Mouse (Mus musculus) forebrain, embryonic 11.5 days (tissue): ENCODE results near the gene Kdm4b. TPM values are rescaled to one million over a fixed set of nuclear protein-coding genes. Genes with fewer than 3 reads are reported as not detected.

Experiments used
- ATAC-seq: fragments of 200-750 bp; cut with Nextera tagmentation; replicated peaks from 2 replicates; pipeline ENCODE4 v1.8.0; 2017; ENCODE audit warnings: moderate TSS enrichment; ENCODE audit not compliant: low FRiP score
- DNase-seq: peaks from one replicate; pipeline ENCODE4 v3.0.0-alpha.2; 2017; ENCODE audit warnings: low spot score
- H3K27ac ChIP-seq: fragments of 300-500 bp; sonication (generic); 2 replicates; pipeline ENCODE4 v1.5.1; 2014; ENCODE audit warnings: low read depth, low read length
- H3K27me3 ChIP-seq: fragments of 300-500 bp; sonication (generic); 2 replicates; pipeline ENCODE4 v1.6.1; 2014; ENCODE audit warnings: mild to moderate bottlenecking, low read length, mixed read lengths; ENCODE audit not compliant: control insufficient read depth, insufficient read depth
- H3K36me3 ChIP-seq: fragments of 300-500 bp; sonication (generic); 2 replicates; pipeline ENCODE4 v1.6.1; 2014; ENCODE audit warnings: mild to moderate bottlenecking, low read length, moderate library complexity, mixed read lengths; ENCODE audit not compliant: control insufficient read depth, insufficient read depth
- H3K4me1 ChIP-seq: fragments of 300-500 bp; sonication (generic); replicated peaks from 2 replicates; pipeline ENCODE4 v1.6.1; 2014; ENCODE audit warnings: low read length, mixed read lengths; ENCODE audit not compliant: control insufficient read depth, insufficient read depth
- H3K4me2 ChIP-seq: fragments of 300-500 bp; sonication (generic); 2 replicates; pipeline ENCODE4 v1.6.1; 2014; ENCODE audit warnings: low read depth, mild to moderate bottlenecking, low read length, moderate library complexity, mixed read lengths; ENCODE audit not compliant: severe bottlenecking
- H3K4me3 ChIP-seq: fragments of 300-500 bp; sonication (generic); 2 replicates; pipeline ENCODE4 v1.5.1; 2014; ENCODE audit warnings: low read depth, low read length
- H3K9ac ChIP-seq: fragments of 300-500 bp; sonication (generic); 2 replicates; pipeline ENCODE4 v1.6.1; 2014; ENCODE audit warnings: low read length
- H3K9me3 ChIP-seq: fragments of 300-500 bp; sonication (generic); 2 replicates; pipeline ENCODE4 v1.6.1; 2016; ENCODE audit warnings: low read length, mixed read lengths; ENCODE audit not compliant: control insufficient read depth
- WGBS: fragments of 180-500 bp; shearing (Covaris S2); extraction: QIAGEN DNeasy Blood & Tissue Kit; methylation state at CpG from one replicate; pipeline ENCODE4 v1.1.7; 2014; 5-methylcytosine and 5-hydroxymethylcytosine counted together
- polyA plus RNA-seq: library from polyadenylated mRNA; unstranded; fragments of >200 nt; fragmentation: Nextera tagmentation; extraction: Ambion mirVana; gene quantifications from 2 replicates; pipeline ENCODE4 v1.2.1, GENCODE M21; 2014

The Kdm4b gene
- polyA plus RNA-seq, 1 experiment from 2014 or later, result 52.1 TPM

DNA sequence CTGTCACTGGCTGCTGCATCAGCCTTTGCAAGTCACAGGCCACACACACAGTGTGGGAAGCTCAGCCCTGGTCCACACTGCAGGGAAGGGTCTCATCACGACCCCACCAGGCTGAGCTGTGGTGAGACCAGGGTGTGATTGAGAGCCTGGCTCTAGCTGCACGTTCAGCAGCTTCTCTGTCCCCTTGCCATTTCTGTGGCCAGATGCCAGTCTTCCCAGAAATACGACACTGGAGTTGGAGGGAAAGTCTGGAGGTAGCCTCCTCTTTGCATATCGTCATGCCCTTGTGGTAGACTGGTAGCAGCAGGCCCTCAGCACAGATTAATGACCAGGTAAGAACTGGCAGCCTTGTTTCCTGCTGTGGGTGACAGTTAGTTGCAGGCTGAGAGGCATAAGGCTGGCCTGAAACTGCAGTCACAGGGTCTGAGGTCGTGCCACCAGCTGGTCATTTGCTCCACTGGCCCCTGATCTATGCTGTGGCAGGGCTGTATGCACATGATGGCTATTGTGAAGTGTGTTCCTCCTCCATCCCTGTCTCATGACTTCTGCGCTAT is 53.5 kb downstream of the Kdm4b start:
- Histone ChIP-seq H3K27me3 (no peaks in the 10 kb centered on the region), H3K27ac (no peak overlapping the region), H3K4me2 (no peak overlapping the region), H3K4me1 (no peaks in the 10 kb centered on the region), H3K36me3 (no peaks in the 10 kb centered on the region; the same call in 1 of the 2 replicates), H3K4me3 (no peak overlapping the region), H3K9ac (no peak overlapping the region), H3K9me3 (no peaks in the 10 kb centered on the region)
- WGBS, result 85% methylated on average over 6 of the region's 6 CpGs
- DNase-seq (no peak), ATAC-seq (no peak)

DNA sequence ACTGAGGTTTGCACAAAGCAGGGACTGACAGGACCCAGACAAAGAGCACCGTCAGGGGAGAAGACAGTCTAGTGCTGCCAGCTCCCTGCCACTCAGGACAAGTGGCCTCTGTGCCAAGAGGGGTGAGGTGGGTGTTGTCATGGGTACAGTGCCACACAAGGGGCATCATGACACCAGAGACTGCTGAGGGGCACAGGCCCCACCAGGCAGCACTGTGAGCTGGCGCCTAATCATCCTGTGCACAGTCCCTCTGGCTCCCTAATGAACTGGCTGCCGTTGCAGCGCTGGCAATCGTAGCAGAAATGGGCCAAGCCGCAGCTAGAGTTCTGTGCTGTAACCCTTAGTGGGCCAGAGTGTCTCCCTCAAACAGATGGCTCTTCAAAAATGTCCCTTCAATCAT is 54.4 kb downstream of the Kdm4b start:
- Histone ChIP-seq H3K27ac (no peak overlapping the region), H3K9ac (no peak overlapping the region), H3K4me3 (no peak overlapping the region), H3K9me3 (no peaks in the 10 kb centered on the region), H3K4me1 (no peaks in the 10 kb centered on the region), H3K4me2 (no peak overlapping the region), H3K36me3 (no peaks in the 10 kb centered on the region; the same call in 1 of the 2 replicates), H3K27me3 (no peaks in the 10 kb centered on the region)
- 88% methylated on average over 6 of the region's 6 CpGs for WGBS
- no peak for ATAC-seq
- DNase-seq, result no peak

DNA sequence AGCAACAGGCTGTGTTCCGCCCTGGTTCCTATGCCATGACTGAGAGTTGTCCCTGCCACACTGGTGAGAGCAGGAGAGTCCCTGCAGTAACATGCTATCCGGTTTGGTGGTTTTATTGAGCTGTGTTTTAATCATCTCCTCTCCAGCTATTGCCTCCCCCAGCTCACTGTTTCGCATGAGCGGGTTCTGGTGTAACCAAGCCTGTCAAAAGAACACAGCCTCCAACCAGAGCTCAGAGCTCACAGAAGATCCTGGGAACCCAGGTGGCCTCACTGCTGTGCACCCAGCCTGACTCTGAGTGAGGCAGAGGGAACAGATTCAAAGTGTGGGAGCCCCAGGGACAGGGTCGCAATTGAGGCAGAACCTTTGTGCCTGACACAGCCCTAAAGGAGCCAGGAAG is 55.3 kb downstream of the Kdm4b start:
- Histone ChIP-seq H3K4me3 (no peak overlapping the region), H3K9ac (no peak overlapping the region), H3K4me2 (no peak overlapping the region), H3K27me3 (no peaks in the 10 kb centered on the region), H3K27ac (no peak overlapping the region), H3K9me3 (no peaks in the 10 kb centered on the region), H3K4me1 (no peaks in the 10 kb centered on the region), H3K36me3 (no peaks in the 10 kb centered on the region; the same call in 1 of the 2 replicates)
- DNase-seq (no peak), ATAC-seq (no peak)
- WGBS, result 82% methylated on average over 5 of the region's 5 CpGs

DNA sequence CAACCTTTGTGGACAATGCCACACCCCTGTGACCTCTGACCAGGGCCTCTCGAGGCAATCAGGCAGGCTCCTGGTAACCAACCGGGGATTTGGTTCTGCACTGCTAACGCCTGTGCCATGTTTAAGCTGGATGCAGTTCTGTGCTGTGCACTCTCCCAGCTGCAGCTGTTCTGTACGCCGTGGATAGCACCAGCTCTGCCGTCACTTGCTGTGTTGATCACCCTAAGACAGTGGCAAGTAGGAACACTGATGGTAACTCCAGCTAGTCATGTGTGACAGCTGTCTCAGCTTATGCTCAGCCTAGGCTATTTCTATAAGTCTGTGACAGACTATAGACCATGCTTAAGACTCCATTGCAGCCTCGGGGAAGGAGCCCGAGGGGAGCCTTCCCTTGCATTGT is 57.1 kb downstream of the Kdm4b start:
- Histone ChIP-seq H3K27ac (no peak overlapping the region), H3K9ac (no peak overlapping the region), H3K36me3 (no peaks in the 10 kb centered on the region; the same call in 1 of the 2 replicates), H3K4me2 (no peak overlapping the region), H3K9me3 (no peaks in the 10 kb centered on the region), H3K4me1 (no peaks in the 10 kb centered on the region), H3K4me3 (no peak overlapping the region), H3K27me3 (no peaks in the 10 kb centered on the region)
- DNase-seq (no peak), ATAC-seq (no peak)
- 64% methylated on average over 8 of the region's 8 CpGs for WGBS

DNA sequence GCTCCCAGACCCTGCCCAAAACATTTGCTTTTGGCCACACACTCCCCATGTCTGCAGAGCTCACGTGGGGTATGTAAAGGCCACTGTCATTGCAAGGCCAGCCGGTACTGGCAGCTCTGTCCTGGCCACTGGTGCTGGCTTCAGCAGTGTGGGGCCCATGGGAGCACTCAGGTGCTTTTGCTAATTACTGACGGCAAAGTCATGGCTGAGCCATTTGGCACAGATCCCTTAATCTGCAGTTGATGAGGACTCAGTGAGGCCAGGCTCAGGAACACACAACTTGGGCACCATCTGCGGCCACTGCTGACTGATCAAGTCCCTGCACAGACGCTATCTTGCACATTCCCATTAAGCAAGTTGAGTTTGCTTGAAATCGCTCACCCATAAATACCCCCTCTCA is 59.0 kb downstream of the Kdm4b start:
- no peak for DNase-seq
- no peak overlapping the region for H3K27ac ChIP-seq
- 89% methylated on average over 6 of the region's 6 CpGs for WGBS
- H3K4me1 ChIP-seq, result no peaks in the 10 kb centered on the region
- no peaks in the 10 kb centered on the region for H3K9me3 ChIP-seq
- H3K4me3 ChIP-seq, result no peak overlapping the region
- no peaks in the 10 kb centered on the region for H3K27me3 ChIP-seq
- H3K9ac ChIP-seq, result no peak overlapping the region
- H3K4me2 ChIP-seq, result no peak overlapping the region
- no peak for ATAC-seq
- no peaks in the 10 kb centered on the region; the same call in 1 of the 2 replicates for H3K36me3 ChIP-seq

DNA sequence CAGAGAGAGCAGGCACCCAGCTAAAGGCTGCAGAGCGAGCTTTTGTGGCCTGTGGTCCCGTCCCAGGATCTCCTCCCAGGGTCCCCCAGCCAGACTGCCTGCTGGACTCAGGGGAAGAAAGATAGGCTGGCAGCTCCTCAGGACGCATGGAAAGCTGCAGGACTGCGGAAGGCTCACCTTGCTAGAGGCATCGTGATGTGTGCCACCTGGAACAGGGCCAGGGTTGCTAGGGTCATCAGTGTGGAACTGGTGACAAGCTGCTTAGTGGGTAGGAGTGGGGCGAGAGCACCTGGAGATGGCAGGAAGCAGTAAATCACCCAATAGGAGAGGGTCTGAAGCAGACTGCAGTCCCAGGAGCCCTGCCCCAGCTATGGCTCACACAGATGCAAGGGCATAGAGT is 61.8 kb downstream of the Kdm4b start:
- Histone ChIP-seq H3K27ac (no peak overlapping the region), H3K4me2 (no peak overlapping the region), H3K4me1 (no peaks in the 10 kb centered on the region), H3K4me3 (no peak overlapping the region), H3K9ac (no peak overlapping the region), H3K9me3 (no peaks in the 10 kb centered on the region), H3K36me3 (no peaks in the 10 kb centered on the region; the same call in 1 of the 2 replicates), H3K27me3 (no peaks in the 10 kb centered on the region)
- DNase-seq, result no peak
- 88% methylated on average over 6 of the region's 6 CpGs for WGBS
- ATAC-seq, result no peak

DNA sequence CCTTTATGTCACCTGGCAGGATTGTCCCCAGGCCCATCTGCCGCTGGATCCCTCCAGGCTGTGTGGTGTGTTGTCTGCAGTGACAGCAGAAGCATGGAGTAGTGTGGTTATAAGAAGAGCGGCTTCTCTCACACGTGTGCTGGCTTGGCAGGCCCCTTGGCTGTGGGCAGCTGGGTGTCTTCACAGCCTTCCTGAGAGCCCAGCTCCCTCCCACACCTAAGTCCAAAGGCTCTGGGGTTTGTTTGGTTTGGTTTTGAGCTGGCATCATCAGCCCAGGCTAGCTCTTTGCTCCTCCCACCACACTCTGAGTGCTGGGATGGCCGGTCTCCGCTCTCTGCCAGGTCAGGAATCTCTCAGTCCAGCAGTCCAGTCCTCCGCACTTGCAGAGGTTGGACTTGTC is 67.4 kb downstream of the Kdm4b start:
- H3K4me2 ChIP-seq, result no peak overlapping the region
- ATAC-seq (no peak), DNase-seq (no peak)
- no peak overlapping the region for H3K4me3 ChIP-seq
- H3K4me1 ChIP-seq, result no peaks in the 10 kb centered on the region
- peaks cover 6% of the 10 kb centered on the region; the same call in 1 of the 2 replicates for H3K36me3 ChIP-seq
- H3K9ac ChIP-seq, result no peak overlapping the region
- no peak overlapping the region for H3K27ac ChIP-seq
- H3K9me3 ChIP-seq, result no peaks in the 10 kb centered on the region
- H3K27me3 ChIP-seq, result no peaks in the 10 kb centered on the region
- 92% methylated on average over 6 of the region's 6 CpGs for WGBS

DNA sequence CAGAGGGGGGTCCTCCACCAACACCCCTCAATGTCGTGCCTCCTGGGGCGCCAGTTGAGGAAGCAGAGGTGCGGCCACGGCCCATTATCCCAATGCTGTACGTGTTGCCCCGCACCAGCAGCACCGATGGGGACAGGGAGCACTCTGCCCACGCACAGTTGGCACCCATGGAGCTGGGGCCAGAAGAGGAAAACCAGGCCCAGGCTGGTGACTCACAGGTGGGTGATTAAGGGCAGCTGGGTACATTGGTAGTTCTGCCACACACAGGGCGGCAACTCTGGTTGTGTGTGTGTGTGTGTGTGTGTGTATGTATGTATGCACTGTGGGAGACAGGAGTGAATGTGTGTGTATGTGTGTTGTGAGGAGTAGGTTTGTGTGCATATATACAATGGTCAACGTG is 68.0 kb downstream of the Kdm4b start:
- H3K4me2 ChIP-seq, result no peak overlapping the region
- DNase-seq, result no peak
- peaks cover 6% of the 10 kb centered on the region; the same call in 1 of the 2 replicates for H3K36me3 ChIP-seq
- no peak overlapping the region for H3K4me3 ChIP-seq
- ATAC-seq, result no peak
- WGBS, result 94% methylated on average over 10 of the region's 10 CpGs
- no peaks in the 10 kb centered on the region for H3K4me1 ChIP-seq
- H3K27me3 ChIP-seq, result no peaks in the 10 kb centered on the region
- H3K27ac ChIP-seq, result no peak overlapping the region
- H3K9ac ChIP-seq, result no peak overlapping the region
- H3K9me3 ChIP-seq, result no peaks in the 10 kb centered on the region

DNA sequence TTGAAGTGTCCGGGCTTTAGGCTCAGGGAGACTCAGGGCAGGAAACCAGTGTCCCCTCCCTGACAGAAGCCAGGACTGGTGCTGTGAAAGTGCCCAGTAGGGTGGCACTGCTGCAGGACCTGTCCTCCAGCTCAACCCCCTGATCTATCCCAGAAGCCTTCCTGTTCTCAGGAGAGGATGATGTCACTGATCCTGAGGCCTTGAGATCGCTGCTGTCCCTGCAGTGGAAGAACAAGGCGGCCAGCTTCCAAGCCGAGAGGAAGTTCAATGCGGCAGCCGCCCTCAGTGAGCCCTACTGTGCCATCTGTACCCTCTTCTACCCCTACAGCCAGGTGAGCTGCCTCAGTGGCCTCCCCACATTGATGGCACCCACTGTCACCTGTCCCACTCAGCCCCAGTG is 70.2 kb downstream of the Kdm4b start:
- peaks cover 11% of the 10 kb centered on the region; the same call in 1 of the 2 replicates for H3K36me3 ChIP-seq
- 93% methylated on average over 6 of the region's 6 CpGs for WGBS
- no peak for ATAC-seq
- H3K4me3 ChIP-seq, result no peak overlapping the region
- no peaks in the 10 kb centered on the region for H3K27me3 ChIP-seq
- no peaks in the 10 kb centered on the region for H3K4me1 ChIP-seq
- H3K27ac ChIP-seq, result no peak overlapping the region
- no peak overlapping the region for H3K9ac ChIP-seq
- DNase-seq, result no peak
- no peak overlapping the region for H3K4me2 ChIP-seq
- H3K9me3 ChIP-seq, result no peaks in the 10 kb centered on the region
